Comparison of ENCODE assay signal across 9 mouse cellular contexts in the genomic region with DNA sequence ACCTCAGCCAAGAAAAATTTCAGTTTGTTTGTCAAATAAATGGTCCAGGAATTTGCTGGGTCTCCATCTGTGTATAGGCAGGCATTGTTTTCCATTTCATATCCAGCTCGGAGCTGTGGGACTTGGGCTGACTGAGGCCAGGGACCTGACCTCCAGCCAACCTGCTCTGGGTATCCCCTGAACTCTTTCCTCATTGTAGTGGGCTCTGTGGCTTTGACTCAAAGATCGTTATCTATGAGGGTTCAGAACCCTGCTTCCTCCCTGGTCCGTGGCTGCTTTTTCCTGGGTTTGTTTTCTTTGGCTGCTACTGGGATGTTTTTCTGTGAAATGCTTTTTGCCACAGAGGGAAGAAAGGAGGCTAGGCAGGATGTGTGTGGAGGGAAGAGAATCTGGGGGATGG. TPM values are rescaled to one million over a fixed set of nuclear protein-coding genes. Genes with fewer than 3 reads are reported as not detected.
DNase-seq lines count a peak whose midpoint lies in the region; ATAC-seq and TF ChIP-seq lines count a peak whose summit lies in the region.
"Had no signal": no experiment of that assay in that cellular context is flagged by ENCODE, and none has a peak within 500 bp of the region (broad histone marks: within the 10 kb centered on the region; RNA-seq: fewer than 3 reads in every experiment).

No protein-coding gene starts in this region.

- no peak overlapping the region for H3K4me3 ChIP-seq in left cerebral cortex, adult 2 months
- H3K4me3 ChIP-seq in heart, embryonic 13.5 days: no peak overlapping the region
- no peak overlapping the region for H3K4me3 ChIP-seq in liver, embryonic 13.5 days (replicated peaks)

- no peaks in the 10 kb centered on the region for H3K36me3 ChIP-seq in heart, embryonic 13.5 days
- H3K36me3 ChIP-seq in liver, embryonic 13.5 days: no peaks in the 10 kb centered on the region

- H3K27me3 ChIP-seq in heart, embryonic 13.5 days (replicated peaks): peaks cover 7% of the 10 kb centered on the region; the same call in 1 of the 2 replicates
- no peaks in the 10 kb centered on the region for H3K27me3 ChIP-seq in liver, embryonic 13.5 days

- H3K9me3 ChIP-seq in heart, embryonic 13.5 days: no peaks in the 10 kb centered on the region
- no peaks in the 10 kb centered on the region for H3K9me3 ChIP-seq in liver, embryonic 13.5 days (replicated peaks)

- TF ChIP-seq CTCF in left cerebral cortex, adult 2 months (IDR thresholded peaks at IDR 0.05): no peak

- peak overlapping the region; percentile 84 for H3K27ac ChIP-seq in left cerebral cortex, adult 2 months
- peak overlapping the region; percentile 83 for H3K27ac ChIP-seq in heart, embryonic 13.5 days (replicated peaks)
- no peak overlapping the region for H3K27ac ChIP-seq in liver, embryonic 13.5 days
- H3K27ac ChIP-seq: macrophage had no signal

- H3K9ac ChIP-seq in heart, embryonic 13.5 days: no peak overlapping the region
- peak overlapping the region; percentile 46; the same call in 1 of the 2 replicates for H3K9ac ChIP-seq in liver, embryonic 13.5 days

- WGBS in heart, embryonic 13.5 days: 53% methylated on average over 3 of the region's 3 CpGs
- WGBS in liver, embryonic 13.5 days (ENCODE audit: insufficient replicate concordance): 21% methylated on average over 3 of the region's 3 CpGs

- DNase-seq in left cerebral cortex, adult 2 months (ENCODE audit: extremely low spot score in 1 of 2, low spot score in 2 of 2): no peak
- no peak for DNase-seq in left cerebral cortex, adult 8-10 months (ENCODE audit: low spot score in 2 of 2)
- DNase-seq in liver, embryonic 13.5 days: no peak
- DNase-seq in embryo, embryonic 9.5 days (ENCODE audit: extremely low spot score): no peak
- DNase-seq in layer of hippocampus, adult 9-11 months: no peak

- intact Hi-C loops in left cerebral cortex, adult 2 months (cut with DNase I): loop anchor here (1.0 to 2.0 kb wide), 3 partner anchors 29 to 339 kb away; a partner anchor contains a TSS

- ATAC-seq in common myeloid progenitor, adult 5-6 weeks (replicated peaks; ENCODE audit: low read depth, poor library complexity, severe bottlenecking): peak; percentile 19
- ATAC-seq in heart, embryonic 13.5 days (ENCODE audit: extremely low read depth, insufficient number of reproducible peaks, low FRiP score, low TSS enrichment): peak; percentile 23; the same call in 1 of the 2 replicates
- ATAC-seq in liver, embryonic 13.5 days (ENCODE audit: low read depth): no peak

- peaks cover 32% of the 10 kb centered on the region for H3K4me1 ChIP-seq in heart, embryonic 13.5 days
- H3K4me1 ChIP-seq in liver, embryonic 13.5 days (replicated peaks): peaks cover 32% of the 10 kb centered on the region

- H3K4me2 ChIP-seq in heart, embryonic 13.5 days: peak overlapping the region; percentile 64
- H3K4me2 ChIP-seq in liver, embryonic 13.5 days: peak overlapping the region; percentile 41

RNA-seq across cellular contexts. Expression of a gene that starts 7.7 kb away (rescaled TPM):
- total RNA-seq in left cerebral cortex, adult 2 months (2021): 100 to 1,000 TPM; 167 to 177 TPM
- total RNA-seq in left cerebral cortex, adult 8-10 months (2022): 100 to 1,000 TPM; 154 to 172 (median 165) TPM
- total RNA-seq in common myeloid progenitor, adult 5-6 weeks (2017): 63.2 and 74.7 TPM in 2 replicates
- polyA plus RNA-seq in heart, embryonic 13.5 days (2015; fragmentation: Nextera tagmentation; extraction: Ambion mirVana): 98.8 and 124 TPM in 2 replicates
- polyA plus RNA-seq in liver, embryonic 13.5 days (2015; fragmentation: Nextera tagmentation; extraction: Ambion mirVana): 189 and 193 TPM in 2 replicates

RNA-seq across cellular contexts. Expression of a gene that starts 29.1 kb away (rescaled TPM):
- total RNA-seq in left cerebral cortex, adult 2 months (2021): 10 to 100 TPM; 37.6 to 46.2 TPM
- 10 to 100 TPM; 45.6 to 56.4 (median 48.8) TPM for total RNA-seq in left cerebral cortex, adult 8-10 months (2022)
- total RNA-seq in common myeloid progenitor, adult 5-6 weeks (2017): not detected in 2 replicates
- 0.64 and 0.71 TPM in 2 replicates for polyA plus RNA-seq in heart, embryonic 13.5 days (2015; fragmentation: Nextera tagmentation; extraction: Ambion mirVana)
- polyA plus RNA-seq in liver, embryonic 13.5 days (2015; fragmentation: Nextera tagmentation; extraction: Ambion mirVana): 1.3 and 1.6 TPM in 2 replicates
- polyA plus RNA-seq: macrophage had no signal

RNA-seq across cellular contexts. Expression of a gene that starts 42.8 kb away (rescaled TPM):
- total RNA-seq in left cerebral cortex, adult 2 months (2021): under 1 TPM in 1 of 2 experiments, not detected in 1; 0.26 TPM
- under 1 TPM in 1 of 4 experiments, not detected in 3; 0.28 TPM for total RNA-seq in left cerebral cortex, adult 8-10 months (2022)
- not detected in 2 replicates for total RNA-seq in common myeloid progenitor, adult 5-6 weeks (2017)
- 0.43 TPM in 1 of 2 replicates, not detected in the other for polyA plus RNA-seq in heart, embryonic 13.5 days (2015; fragmentation: Nextera tagmentation; extraction: Ambion mirVana)
- polyA plus RNA-seq in liver, embryonic 13.5 days (2015; fragmentation: Nextera tagmentation; extraction: Ambion mirVana): 13.4 and 13.8 TPM in 2 replicates
- polyA plus RNA-seq: macrophage; testis, adult 2 months had no signal

Comparison
In these comparisons a context has a peak if more than half of its experiments do, and no peak if none do; other contexts are left out.
1. RNA of a gene that starts 29.1 kb away (total RNA-seq): 45.6 to 56.4 TPM in left cerebral cortex, adult 8-10 months and 37.6 to 46.2 TPM in left cerebral cortex, adult 2 months; not detected in common myeloid progenitor, adult 5-6 weeks; every median in the first group is over 10 times any median in the second.